Mouse (Mus musculus) heart, embryonic 14.5 days (tissue): ENCODE measurements around the gene L1td1. TPM values are rescaled to one million over a fixed set of nuclear protein-coding genes. Genes with fewer than 3 reads are reported as not detected.

Experiments
- polyA plus RNA-seq: library from polyadenylated mRNA; unstranded; fragments of >200 nt; fragmentation: Nextera tagmentation; extraction: Ambion mirVana; gene quantifications from 2 replicates; pipeline ENCODE4 v1.2.1, GENCODE M21; 2014

L1td1 gene
- polyA plus RNA-seq, 1 experiment from 2014 or later, result not detected

Other genes with a start within 250 kb of the L1td1 start
- gene Kank4, start 90.8 kb downstream of the L1td1 start, polyA plus RNA-seq, result 0.70 and 0.84 TPM in 2 replicates
- not detected in 2 replicates for gene I0C0044D17Rik, start 97.1 kb downstream of the L1td1 start, polyA plus RNA-seq
- 51.8 and 54.4 TPM in 2 replicates for gene Usp1, start 197.1 kb downstream of the L1td1 start, polyA plus RNA-seq